Mouse (Mus musculus): ENCODE measurements at regions not wholly inside any gene's neighbourhood (a gene's known extent, or its start where the extent isn't known, plus 50 kb on each side); places are given as distances from the start of the nearest gene placed in this dataset.

DNA sequence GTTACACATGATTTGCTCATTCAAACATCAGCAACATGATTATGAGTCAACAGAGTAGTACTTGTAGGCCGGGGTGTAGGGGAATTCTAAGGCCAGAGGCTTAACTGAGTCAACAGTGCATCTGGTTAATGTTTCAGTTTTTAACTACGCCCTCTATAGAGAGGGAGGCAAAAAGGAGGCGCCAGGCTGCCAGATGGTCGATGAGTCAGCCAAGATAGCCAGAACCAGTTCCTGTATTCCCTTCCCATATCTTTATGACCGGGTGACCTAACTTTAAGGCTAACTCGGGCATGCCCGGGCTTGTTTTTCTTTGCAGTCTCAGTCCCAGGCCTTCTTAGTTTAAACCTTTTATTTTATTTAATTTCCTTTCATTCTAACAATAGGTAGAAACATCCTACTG is 476.0 kb upstream of the Cntn5 start:
- TF ChIP-seq CTCF (IDR thresholded peaks at IDR 0.05; ENCODE audit: low read depth) (no peak), EP300 (IDR thresholded peaks at IDR 0.05; ENCODE audit: low read depth) (no peak)

Measured in liver, postnatal 0 days (tissue).